Mouse (Mus musculus) megakaryocyte, adult 5-6 weeks (primary cell): ENCODE measurements around the gene Parp1. TPM values are rescaled to one million over a fixed set of nuclear protein-coding genes. Genes with fewer than 3 reads are reported as not detected.
A peak's percentile ranks its signal among the peaks of the same experiment; 100 is the strongest.
"Not testable (repeated sequence)": the region's sequence is repeated elsewhere in the genome, so short reads cannot be mapped to it uniquely, and the experiment has no call there.

ENCODE experiments used
- ATAC-seq: 2 replicates; pipeline ENCODE4 v1.8.0; 2016; ENCODE audit warnings: mild to moderate bottlenecking, inconsistent platforms; ENCODE audit not compliant: poor library complexity, severe bottlenecking
- total RNA-seq, 2 experiments: library from RNA; stranded (forward) in 1 of 2; stranded (reverse) in 1 of 2; fragments of 153-499, 151-499 nt in 1 of 2; fragments of 221-1000, 200-1000 nt in 1 of 2; gene quantifications; 2 replicates each; pipeline versions ENCODE4 v1.2.3 to v1.2.4; 2015 to 2017

Gene Parp1
- total RNA-seq, 2 experiments from 2014 or later, result 38.4 to 97.3 TPM

DNA sequence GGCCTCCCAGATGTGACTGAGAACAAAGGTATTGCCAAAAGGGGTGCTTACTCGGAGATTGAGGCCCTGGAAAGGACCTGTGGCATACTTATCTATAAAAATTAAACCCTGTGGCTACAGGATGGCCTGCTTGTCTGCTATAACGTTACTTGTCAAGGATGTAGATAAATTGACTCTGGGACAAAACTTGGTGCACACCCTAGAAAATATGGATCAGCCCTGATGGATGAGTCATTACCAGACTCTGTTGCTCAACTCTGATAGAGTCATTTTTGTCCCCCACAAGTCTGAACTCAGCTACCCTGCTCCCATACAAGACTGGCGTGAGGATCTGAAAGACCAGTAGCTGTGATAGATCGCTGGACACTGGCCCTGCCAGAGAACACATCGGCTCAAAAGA is 11.8 kb upstream of the Parp1 start:
- no peak for ATAC-seq

DNA sequence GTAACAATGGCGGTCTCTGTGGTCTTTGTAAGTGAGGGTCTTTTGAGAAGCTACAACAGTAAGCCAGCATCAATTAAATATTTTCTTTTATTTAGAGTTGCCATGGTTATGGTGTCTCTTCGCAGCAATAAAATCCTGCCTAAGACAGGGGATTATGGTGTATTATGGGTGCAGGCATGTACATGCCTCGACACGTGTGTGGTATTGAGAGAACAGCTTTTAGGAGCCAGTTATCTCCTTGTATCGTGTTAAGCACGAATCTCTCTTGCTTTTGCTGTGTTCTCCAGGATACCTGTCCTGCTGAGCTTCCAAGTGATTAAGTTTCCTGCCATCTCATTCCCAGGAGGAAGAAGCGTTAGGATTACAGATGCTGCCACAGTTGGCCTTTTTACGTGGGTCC is 9.3 kb upstream of the Parp1 start:
- no peak for ATAC-seq

DNA sequence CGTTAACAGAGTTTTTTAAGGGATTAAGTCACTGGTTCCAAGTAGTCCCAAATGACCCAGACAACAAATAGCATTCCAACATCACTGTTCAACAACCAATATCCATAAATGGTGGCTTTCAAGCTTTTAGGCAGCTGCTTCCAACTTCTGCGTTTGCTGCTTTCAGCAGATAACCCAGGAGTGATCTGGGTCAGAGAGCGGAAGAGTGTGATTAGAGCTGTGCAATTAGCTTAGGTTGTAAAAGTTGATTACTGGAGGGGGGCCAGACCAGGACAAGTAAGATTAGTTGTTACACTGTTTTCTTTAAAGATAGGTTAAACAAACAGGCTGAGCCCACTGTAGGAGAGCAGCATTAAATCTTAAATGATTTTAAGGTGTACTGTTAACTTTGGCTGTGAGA is 7.5 kb upstream of the Parp1 start:
- no peak for ATAC-seq

DNA sequence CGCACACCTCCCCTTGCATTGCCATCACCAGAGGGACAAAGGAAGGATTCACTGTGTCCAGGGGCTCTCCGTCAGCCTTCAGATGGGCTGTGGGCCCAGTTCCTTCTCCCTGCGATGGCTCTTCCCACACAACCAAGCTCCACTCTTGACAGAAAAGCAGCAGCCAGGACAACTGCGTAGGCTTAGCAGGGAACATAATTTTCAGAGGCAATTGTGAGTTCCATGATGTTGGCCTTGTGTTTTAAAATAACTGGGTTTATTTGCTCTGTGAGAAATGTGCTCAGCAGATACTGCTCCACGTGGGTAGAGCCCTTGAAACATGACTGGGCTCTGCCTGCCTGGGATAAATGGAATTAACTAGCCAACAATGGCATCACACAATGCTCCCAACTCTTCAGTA is 3.8 kb upstream of the Parp1 start:
- no peak for ATAC-seq

DNA sequence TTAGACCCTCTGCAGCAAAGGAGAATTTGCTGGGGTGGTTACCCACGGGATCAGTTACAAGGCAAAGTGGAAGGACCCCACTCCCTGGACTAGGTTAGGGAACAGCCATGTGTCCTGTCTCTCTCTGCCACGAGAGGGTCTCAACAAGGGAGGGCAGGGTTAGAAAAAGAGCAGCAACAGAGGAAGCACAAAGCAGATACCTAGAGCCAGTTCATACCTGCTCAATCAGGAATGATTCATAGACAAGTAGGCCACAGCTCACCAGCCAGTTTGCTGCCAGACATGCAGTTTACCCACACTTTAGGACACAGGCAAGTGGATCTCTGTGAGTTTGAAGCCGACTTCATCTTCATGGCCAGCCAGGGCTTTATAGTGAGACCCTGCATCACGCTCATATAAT is 963 bp upstream of the Parp1 start:
- ATAC-seq, result no peak

DNA sequence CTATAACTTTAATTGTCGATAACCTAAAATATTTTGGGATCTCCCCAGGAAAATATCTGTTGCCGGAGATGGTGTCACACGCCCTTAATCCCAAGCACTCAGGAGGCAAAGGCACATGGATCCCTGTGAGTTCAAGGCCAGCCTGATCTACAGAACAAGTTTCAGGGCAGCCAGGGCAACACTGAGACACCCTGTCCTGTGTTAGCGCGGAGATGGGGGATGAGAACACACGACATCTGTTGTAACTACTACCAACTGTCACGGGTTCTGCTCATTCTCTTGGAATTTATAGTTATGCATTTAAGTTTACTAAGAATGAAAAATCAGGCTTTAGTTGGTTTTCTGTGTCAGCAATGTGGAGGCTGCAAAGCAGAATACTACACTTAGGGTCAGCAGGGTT is 476 bp upstream of the Parp1 start:
- ATAC-seq, result no peak

DNA sequence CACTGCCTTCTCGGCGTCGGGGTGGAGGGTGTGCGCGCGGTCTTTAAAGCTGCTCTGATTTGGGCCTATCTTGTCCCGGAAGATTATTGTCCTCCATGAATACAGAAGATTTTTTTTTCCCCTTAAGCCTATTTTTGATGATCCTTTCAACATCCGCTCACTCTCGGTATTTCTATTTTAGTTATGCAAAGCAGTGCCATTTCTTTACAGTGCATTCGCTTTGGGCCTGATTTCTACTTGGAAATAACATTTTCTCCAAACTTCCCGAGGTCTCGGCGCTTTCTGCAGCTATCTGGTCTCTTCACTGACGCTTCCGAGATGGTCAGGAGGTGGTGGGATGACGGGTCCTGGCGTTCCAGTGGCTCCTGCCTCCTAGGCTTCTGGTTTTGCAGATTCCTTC is 729 bp downstream of the Parp1 start:
- ATAC-seq, result no peak

DNA sequence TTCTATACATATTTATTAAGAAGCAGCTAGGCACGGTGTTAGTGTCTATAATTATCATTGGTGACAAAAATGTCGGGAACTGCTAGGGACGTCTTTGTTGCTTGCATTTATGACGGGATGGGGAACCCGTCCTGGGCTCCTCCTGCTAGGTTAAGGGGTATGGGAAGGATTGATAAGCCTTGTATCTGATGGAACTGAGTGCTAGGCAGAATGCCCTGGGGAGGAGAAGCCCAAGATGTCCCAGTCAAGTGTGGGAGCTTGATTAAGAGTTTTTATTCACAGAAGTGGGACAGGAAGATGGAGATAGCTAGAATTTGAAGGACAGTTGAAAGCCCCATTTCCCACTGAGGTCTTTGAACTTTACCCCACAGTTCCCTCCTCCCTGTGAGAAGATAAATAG is 1.5 kb downstream of the Parp1 start:
- ATAC-seq, result no peak

DNA sequence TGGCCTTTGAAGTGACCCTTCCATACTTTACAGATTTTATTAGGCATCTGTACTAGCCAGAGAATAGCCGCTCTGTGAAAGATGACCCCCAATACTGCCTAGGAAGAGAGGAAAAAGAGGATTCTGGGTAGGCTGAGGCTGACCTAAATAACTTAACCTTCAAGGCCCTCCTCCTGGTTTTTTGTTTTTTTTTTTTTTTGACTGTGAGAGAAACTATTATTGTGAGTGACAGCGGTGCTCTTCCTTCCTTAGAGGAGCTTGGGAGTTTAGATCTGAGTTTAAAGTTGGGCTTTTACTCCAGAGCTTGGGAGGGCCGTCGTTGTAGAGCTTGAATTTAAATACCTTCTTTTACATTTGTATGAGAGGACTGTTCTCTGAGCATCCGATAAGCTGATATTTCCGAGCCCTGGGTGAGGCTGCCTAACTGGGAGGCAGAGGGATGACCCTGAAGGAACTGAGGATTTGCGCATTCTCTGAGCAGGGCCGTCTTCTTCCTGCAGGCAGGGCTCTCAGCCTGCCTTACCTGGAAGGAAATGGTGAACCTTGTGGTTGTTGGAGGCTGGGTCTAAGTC is 2.4 kb downstream of the Parp1 start:
- ATAC-seq, result no peak

DNA sequence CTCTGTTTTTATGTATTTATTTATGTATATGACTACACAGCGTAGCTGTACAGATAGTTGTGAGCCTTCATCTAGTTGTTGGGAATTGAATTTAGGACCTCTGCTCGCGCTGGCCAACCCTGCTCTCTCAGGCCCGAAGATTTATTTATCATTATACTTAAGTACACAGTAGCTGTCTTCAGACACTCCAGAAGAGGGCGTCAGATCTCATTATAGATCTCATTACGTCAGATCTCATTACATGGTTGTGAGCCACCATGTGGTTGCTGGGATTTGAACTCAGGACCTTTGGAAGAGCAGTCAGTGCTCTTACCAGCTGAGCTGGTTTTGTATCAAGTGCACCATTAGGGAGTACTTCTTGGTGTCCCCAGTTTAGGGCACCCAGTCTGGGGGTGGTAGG is 3.0 kb downstream of the Parp1 start:
- not testable (repeated sequence) for ATAC-seq

DNA sequence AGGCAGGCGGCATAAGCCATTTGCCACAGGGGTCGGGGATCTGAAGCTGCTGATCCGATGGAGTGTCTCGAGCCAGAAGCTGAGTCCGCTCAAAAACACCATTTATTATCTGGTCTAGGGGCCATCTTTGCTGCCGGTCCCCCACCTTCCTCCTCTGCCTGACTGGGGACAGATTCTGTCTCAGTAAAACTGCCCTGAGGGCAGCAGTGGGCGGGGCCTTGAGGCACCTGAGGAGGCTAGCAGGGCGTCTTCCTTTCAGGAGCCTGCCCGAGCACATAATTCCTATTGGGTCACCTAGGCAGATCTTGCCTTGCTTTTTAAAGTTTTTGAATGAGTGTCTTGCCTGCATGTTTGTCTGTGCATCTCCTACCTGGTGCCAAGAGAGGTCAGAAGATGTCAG is 3.4 kb downstream of the Parp1 start:
- ATAC-seq, result no peak

DNA sequence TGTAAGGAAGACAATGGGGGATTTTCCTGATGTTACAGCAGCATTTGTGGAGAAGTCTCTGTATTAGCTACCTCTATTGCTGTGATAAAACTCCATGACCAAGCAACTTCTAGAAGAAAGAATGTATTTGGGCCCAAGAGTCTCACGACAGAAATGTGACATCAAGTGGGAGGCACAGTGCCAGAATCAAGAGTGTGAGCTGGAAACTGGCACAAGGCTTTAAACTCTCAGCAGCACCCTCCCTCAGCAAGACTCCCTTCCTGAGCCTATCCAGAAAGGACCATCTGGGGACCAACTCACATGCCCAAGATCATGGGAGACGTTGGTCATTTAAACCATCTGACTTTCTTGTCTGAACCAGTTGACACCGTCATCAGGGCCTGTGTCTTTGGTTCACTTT is 7.8 kb downstream of the Parp1 start:
- ATAC-seq, result no peak

DNA sequence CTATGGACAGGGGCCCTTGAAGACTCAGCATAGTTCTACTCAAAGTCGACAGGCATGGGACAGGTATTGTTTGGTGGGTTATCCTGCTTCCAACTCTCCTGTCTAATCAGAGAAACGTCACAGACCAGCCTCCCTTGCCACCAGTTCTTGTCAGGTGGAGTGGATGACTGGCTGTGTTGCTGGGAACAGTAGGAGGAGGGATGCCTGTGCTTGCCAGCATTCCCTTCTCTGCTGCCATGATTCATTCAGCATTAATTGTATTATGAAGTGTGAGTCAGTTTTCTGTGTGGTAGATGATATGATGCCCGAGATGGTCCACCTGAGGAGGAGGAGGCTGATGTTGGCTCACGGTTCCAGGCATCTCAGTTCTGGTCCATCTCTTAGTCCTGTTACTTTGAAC is 9.1 kb downstream of the Parp1 start:
- no peak for ATAC-seq

DNA sequence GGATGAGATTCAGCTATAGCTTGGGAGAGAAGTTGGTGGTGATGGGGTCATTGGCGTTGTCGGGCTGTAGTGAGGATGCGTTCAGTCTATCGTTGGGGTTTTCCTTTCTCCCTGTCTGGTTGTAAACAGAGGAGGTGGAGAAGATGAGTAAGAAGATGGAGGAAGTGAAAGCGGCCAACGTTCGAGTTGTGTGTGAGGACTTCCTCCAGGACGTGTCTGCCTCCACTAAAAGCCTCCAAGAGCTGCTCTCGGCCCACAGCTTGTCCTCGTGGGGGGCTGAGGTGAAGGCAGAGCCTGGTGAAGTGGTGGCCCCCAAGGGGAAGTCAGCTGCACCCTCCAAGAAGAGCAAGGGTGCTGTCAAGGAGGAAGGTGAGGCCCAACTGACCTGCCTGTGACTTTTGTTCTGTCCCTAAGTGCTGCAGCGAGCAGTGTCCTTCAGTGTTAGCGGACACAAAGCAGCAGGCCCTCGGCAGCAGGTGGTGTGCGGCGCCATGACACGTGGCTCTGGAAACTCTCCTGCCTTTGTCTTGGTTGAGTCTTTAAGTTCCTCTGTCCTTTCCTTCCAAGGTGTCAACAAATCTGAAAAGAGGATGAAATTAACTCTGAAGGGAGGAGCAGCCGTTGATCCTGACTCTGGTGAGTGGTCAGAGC is 19.2 kb downstream of the Parp1 start:
- ATAC-seq, result peak; percentile 95

DNA sequence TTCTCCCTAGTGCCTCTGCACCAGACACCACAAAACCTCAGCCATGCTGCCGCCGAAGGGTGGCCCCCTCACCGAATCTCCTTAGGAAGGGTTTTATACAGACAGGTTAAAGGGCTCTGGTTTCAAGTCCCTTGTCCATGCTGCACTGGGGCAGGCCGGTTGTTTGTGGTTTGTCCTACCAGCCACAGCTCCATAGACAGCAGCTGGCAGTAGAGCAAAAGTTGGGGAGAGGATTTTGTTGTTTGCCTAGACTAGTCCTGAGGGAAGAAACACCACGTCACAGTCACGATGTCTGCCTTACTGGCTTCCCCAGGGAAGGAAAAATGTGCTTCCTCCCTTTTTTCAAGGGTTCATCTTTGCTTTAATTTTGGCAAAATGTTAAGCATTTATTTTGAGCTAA is 31.9 kb downstream of the Parp1 start:
- no peak for ATAC-seq

DNA sequence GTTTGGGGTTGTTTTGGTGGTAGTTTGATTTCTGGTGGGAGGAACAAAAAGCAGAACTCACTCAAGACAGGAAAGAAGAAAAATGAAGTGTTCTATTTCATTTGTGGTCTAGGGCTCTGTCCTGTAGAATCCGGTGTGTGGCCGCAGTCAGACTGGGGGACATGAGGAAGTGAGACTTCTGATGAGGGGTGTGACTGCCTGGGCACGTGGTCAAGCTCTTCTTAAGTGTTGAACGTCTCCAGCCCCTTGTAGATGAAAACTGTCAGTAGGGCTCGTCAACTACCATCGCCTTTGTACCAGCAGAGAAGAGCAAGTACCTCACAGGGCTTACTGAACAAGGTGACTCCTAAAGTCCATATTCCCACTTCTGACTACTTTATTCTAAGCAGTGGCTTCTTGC is 33.1 kb downstream of the Parp1 start:
- ATAC-seq, result peak; percentile 95

DNA sequence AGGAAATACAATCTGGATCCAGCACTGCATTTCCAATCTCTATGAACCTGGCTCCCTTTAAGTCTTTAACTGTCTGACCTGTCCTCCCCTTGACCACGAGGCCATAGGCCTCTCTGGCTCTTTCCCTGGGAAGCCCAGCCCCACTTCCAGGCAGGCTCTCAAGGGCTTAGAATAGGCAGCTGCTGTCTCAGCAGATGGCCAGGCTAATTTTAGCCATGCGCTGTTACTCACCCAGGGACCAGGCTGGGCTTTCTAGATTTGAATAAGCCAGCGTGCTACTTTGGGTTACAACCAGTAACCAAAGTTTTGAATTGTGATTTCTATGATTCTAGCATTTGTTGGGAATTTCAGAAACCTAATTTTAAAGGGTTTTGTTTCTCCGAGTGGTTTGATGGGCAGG is 35.9 kb downstream of the Parp1 start:
- no peak for ATAC-seq

DNA sequence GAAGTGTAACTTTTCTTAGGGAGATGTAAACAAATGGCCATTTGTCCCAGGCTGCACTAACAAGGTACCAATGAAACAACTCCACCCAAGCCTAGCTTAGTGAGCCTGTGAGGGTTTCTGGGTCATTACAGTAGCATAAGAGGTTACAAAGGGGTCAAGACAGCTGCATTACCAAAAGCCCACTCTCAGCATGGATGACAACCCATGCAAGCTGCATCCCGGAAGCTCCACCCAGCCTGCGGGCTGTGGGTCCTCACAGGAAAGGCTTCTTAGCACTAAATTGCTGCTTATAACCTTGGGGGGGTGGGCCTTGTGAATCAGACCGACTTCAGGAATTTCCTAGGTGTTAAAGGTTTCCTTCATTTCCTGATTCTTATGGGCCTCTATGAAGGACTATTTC is 37.4 kb downstream of the Parp1 start:
- ATAC-seq, result no peak

DNA sequence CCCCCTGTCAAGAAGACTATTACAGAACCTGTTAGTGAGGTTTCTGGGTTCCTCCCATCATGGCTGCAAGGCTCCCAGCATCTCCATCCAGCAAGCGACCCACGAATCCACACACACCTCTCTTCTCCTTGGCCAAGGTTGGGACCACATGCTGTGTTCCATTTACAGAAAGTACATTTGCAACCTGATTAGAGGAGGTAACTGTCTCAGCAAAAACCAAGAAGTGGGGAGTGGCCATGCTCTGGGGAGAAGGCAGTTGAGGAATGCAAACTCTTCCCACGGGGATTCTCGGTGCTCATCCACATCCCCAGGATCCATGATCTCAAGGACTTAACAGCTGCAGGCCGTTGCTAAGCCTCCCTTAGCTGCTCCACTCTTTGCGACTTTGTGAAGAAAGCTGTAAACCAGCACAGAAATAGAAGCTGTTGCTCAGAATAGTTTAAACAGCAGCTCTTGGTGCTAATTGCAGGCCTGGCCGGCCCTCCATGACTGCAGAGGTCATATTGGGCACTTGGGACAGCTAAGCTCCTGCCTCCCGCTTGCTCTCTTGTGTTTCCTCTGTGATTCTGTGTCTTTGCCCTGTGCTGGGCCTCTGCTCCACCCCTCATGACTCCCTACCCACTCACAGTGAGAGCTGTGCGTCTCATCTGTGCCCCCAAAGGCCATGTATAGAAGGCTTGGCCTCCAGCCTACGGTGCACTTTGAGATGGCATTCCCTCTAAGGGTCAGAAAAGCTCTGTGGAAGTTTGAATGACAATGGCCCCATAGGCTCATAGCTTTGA is 38.3 kb downstream of the Parp1 start:
- ATAC-seq, result no peak

DNA sequence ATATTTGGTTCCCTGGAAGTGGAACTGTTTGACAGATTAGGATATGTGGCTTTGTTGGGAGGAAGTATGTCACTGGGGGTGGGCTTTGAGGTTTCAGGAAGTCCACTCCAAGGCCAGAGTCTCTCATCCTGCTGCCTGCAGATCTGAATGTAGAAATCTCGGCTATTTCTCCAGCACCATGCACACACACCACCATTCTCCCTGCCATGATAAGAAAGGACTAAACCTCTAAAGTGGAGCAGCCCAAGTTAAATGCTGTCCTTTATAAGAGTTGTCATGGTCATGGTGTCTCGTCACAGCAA is 38.8 kb downstream of the Parp1 start:
- ATAC-seq, result peak; percentile 70

DNA sequence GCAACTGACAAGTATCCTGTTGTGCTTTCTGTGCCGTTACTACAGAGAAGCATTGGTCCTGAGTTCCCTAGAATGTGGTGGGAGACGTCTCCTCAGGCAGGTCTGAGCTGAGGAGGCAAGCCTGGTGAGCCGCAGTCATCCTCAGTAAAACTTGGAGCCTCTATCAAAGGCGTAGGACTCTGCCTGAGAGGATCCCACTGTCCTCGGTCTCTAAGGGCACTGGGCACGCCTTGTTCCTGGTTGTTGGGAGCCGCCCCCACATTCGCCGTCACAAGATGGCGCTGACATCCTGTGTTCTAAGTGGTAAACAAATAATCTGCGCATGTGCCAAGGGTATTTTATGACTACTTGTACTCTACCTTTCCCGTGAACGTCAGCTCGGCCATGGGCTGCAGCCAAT is 43.1 kb downstream of the Parp1 start:
- ATAC-seq, result not testable (repeated sequence)

DNA sequence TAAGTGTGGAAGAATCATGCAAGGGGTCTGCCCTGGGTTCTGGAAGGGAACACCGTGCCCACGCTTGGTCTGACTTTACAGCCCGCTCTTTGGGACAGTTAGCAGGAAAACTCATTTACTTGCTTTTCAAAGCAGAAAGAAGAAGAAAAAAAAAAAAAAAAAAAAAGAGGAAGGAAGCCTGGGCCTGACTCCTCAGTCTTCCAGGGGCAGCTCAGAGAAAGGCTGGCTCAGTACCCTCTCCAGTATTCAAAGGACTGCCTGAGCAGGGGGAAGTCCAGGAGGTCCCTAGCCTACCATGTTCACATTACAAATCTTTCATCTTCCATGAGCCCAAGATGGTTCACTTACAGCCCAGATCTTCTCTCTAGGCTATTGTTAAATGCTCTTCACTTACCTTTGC is 48.0 kb downstream of the Parp1 start:
- 0 out of 2 replicates have a peak, but pooled peaks have one; percentile 35 for ATAC-seq

DNA sequence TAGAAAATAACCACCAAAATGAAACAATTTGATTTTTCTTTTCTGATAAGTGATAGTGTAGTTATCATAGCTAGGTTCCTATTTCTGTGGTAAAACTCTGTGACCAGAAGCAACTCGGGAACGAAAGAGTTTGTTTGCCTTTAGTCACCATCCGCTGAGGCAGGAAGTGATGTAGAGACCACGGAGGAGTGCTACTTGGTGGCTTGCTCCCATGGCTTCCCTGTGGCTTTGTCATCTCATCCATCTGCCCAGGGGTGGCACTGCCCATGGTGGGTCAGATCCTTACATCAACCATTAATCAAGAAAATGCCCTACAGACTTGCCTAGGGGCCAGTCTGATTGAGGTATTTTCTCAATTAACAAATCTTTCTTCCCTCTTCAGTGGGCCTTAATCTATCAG is 53.7 kb downstream of the Parp1 start:
- ATAC-seq, result no peak
